Comparison of ENCODE assay signal across 9 mouse cellular contexts in the genomic region with DNA sequence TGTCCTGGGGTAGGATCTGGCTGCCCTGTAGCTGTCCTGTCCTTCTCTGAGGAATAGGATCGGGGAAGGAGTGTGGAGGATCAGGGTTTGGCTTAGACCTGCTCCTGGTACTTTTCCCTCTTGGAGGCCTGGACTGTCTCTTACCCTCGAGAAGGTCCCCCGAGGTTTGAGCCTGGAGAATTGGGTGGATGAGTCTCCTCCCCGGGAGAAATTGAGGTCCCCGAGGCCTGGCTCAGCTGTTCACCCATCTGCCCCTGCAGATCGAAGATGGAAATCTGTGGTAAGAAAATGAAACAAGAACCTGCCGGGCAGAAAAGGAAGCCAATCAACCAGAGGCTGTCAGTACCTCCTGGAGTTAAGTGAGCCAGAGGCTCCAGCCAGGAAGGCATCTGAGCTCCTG. TPM values are rescaled to one million over a fixed set of nuclear protein-coding genes. Genes with fewer than 3 reads are reported as not detected.
DNase-seq lines count a peak whose midpoint lies in the region; ATAC-seq and TF ChIP-seq lines count a peak whose summit lies in the region.
"Had no signal": no experiment of that assay in that cellular context is flagged by ENCODE, and none has a peak within 500 bp of the region (broad histone marks: within the 10 kb centered on the region; RNA-seq: fewer than 3 reads in every experiment).

No protein-coding gene starts in this region.

- peak overlapping the region; percentile 44; the same call in 1 of the 2 replicates for H3K9ac ChIP-seq in hindbrain, embryonic 11.5 days (ENCODE audit: low read depth, low read length)
- H3K9ac ChIP-seq in midbrain, embryonic 12.5 days (replicated peaks): peak overlapping the region; percentile 46
- no peak overlapping the region for H3K9ac ChIP-seq in lung, postnatal 0 days (replicated peaks; ENCODE audit: low read depth)

- no peaks in the 10 kb centered on the region for H3K36me3 ChIP-seq in E14TG2a.4 (ENCODE audit: insufficient read depth, low read length)
- H3K36me3 ChIP-seq in hindbrain, embryonic 11.5 days (ENCODE audit: control insufficient read depth, insufficient read depth, low read length): no peaks in the 10 kb centered on the region
- H3K36me3 ChIP-seq in midbrain, embryonic 12.5 days: no peaks in the 10 kb centered on the region
- H3K36me3 ChIP-seq in lung, postnatal 0 days (ENCODE audit: insufficient read depth, low read length): no peaks in the 10 kb centered on the region

- intact Hi-C loops in gastrocnemius, postnatal 14 days (cut with DNase I; ENCODE audit: low total_unique reads): no loop called here

- no peak for TF ChIP-seq CTCF in E14TG2a.4 (conservative IDR thresholded peaks at IDR 0.05; ENCODE audit: low read length)
- no peak for TF ChIP-seq CTCF in lung, postnatal 0 days (IDR thresholded peaks at IDR 0.05)

- ATAC-seq in hindbrain, embryonic 11.5 days (ENCODE audit: low FRiP score): no peak
- no peak for ATAC-seq in midbrain, embryonic 12.5 days (ENCODE audit: low FRiP score, low read depth)
- no peak for ATAC-seq in lung, postnatal 0 days

- H3K4me3 ChIP-seq in E14TG2a.4 (replicated peaks; ENCODE audit: low read length): peak overlapping the region; percentile 35; the same call in 1 of the 2 replicates
- H3K4me3 ChIP-seq in hindbrain, embryonic 11.5 days (ENCODE audit: low read depth, low read length): no peak overlapping the region
- H3K4me3 ChIP-seq in midbrain, embryonic 12.5 days: no peak overlapping the region
- H3K4me3 ChIP-seq in lung, postnatal 0 days (ENCODE audit: low read depth, low read length): no peak overlapping the region

- H3K4me1 ChIP-seq in E14TG2a.4 (replicated peaks; ENCODE audit: low read depth, low read length): peaks cover 67% of the 10 kb centered on the region
- peaks cover 20% of the 10 kb centered on the region for H3K4me1 ChIP-seq in hindbrain, embryonic 11.5 days (replicated peaks; ENCODE audit: control insufficient read depth, insufficient read depth, low read length)
- H3K4me1 ChIP-seq in midbrain, embryonic 12.5 days: peaks cover 65% of the 10 kb centered on the region
- H3K4me1 ChIP-seq in lung, postnatal 0 days (ENCODE audit: insufficient read depth, low read depth, low read length): no peaks in the 10 kb centered on the region

- 43% methylated on average over 7 of the region's 7 CpGs for WGBS in hindbrain, embryonic 11.5 days
- WGBS in midbrain, embryonic 12.5 days: 47% methylated on average over 7 of the region's 7 CpGs
- WGBS in lung, postnatal 0 days: 49% methylated on average over 7 of the region's 7 CpGs

- 0 out of 2 replicates have a peak overlapping the region, but pooled peaks have one; percentile 7 for H3K4me2 ChIP-seq in hindbrain, embryonic 11.5 days (replicated peaks; ENCODE audit: low read depth, low read length)
- H3K4me2 ChIP-seq in midbrain, embryonic 12.5 days (replicated peaks): peak overlapping the region; percentile 28
- no peak overlapping the region for H3K4me2 ChIP-seq in lung, postnatal 0 days (replicated peaks; ENCODE audit: low read depth, low read length)

- no peak for TF ChIP-seq EP300 in lung, postnatal 0 days (IDR thresholded peaks at IDR 0.05)

- no peaks in the 10 kb centered on the region for H3K9me3 ChIP-seq in E14TG2a.4 (ENCODE audit: low read length)
- H3K9me3 ChIP-seq in hindbrain, embryonic 11.5 days (ENCODE audit: control insufficient read depth, low read length): no peaks in the 10 kb centered on the region
- no peaks in the 10 kb centered on the region for H3K9me3 ChIP-seq in midbrain, embryonic 12.5 days
- no peaks in the 10 kb centered on the region for H3K9me3 ChIP-seq in lung, postnatal 0 days (ENCODE audit: low read length)

- peak overlapping the region; percentile 75 for H3K27ac ChIP-seq in hindbrain, embryonic 11.5 days (ENCODE audit: low read depth, low read length)
- H3K27ac ChIP-seq in midbrain, embryonic 12.5 days (replicated peaks): peak overlapping the region; percentile 81
- no peak overlapping the region for H3K27ac ChIP-seq in lung, postnatal 0 days (ENCODE audit: low read length)
- H3K27ac ChIP-seq: macrophage had no signal

- H3K27me3 ChIP-seq in E14TG2a.4 (ENCODE audit: insufficient read depth, low read length): peaks cover 26% of the 10 kb centered on the region
- no peaks in the 10 kb centered on the region; the same call in none of the 2 replicates for H3K27me3 ChIP-seq in hindbrain, embryonic 11.5 days (ENCODE audit: control insufficient read depth, insufficient read depth, low read length)
- no peaks in the 10 kb centered on the region for H3K27me3 ChIP-seq in midbrain, embryonic 12.5 days
- no peaks in the 10 kb centered on the region for H3K27me3 ChIP-seq in lung, postnatal 0 days (replicated peaks; ENCODE audit: insufficient read depth, low read length)

- DNase-seq in A20 (ENCODE audit: low read depth, low spot score): peak; percentile 10
- peak; percentile 44 for DNase-seq in hindbrain, embryonic 11.5 days (ENCODE audit: low spot score)
- no peak for DNase-seq in lung, postnatal 0 days (ENCODE audit: low spot score)
- no peak for DNase-seq in adrenal gland, adult 18-20 months (ENCODE audit: low spot score in 2 of 2)
- DNase-seq in gastrocnemius, postnatal 14 days: no peak
- DNase-seq: thymus, postnatal 14 days had no signal

RNA-seq across cellular contexts. Expression of a gene that starts 45.5 kb away (rescaled TPM):
- polyA plus RNA-seq in hindbrain, embryonic 11.5 days (2014; fragmentation: Nextera tagmentation; extraction: Ambion mirVana): 14.6 and 22.1 TPM in 2 replicates
- polyA plus RNA-seq in midbrain, embryonic 12.5 days (2016; fragmentation: Nextera tagmentation; extraction: Ambion mirVana): 27.7 and 36.1 TPM in 2 replicates
- 3.2 and 5.0 TPM in 2 replicates for polyA plus RNA-seq in lung, postnatal 0 days (2015; fragmentation: Nextera tagmentation; extraction: Ambion mirVana)
- 10 to 100 TPM in 1 of 2 experiments, 1 to 10 TPM in 1; 9.0 to 17.9 TPM for total RNA-seq in adrenal gland, adult 18-20 months (2021)
- 10 to 100 TPM; 14.5 to 15.5 TPM for total RNA-seq in gastrocnemius, postnatal 14 days (2021)
- polyA plus RNA-seq: macrophage had no signal

Comparison
In these comparisons a context has a peak if more than half of its experiments do, and no peak if none do; other contexts are left out.
1. DNase-seq: peak in A20 (single experiment) and hindbrain, embryonic 11.5 days (single experiment); none in lung, postnatal 0 days (single experiment), adrenal gland, adult 18-20 months (0 of 2) and gastrocnemius, postnatal 14 days (single experiment).